Mouse (Mus musculus): ENCODE measurements around the gene Sec23ip.

Sec23ip gene

DNA sequence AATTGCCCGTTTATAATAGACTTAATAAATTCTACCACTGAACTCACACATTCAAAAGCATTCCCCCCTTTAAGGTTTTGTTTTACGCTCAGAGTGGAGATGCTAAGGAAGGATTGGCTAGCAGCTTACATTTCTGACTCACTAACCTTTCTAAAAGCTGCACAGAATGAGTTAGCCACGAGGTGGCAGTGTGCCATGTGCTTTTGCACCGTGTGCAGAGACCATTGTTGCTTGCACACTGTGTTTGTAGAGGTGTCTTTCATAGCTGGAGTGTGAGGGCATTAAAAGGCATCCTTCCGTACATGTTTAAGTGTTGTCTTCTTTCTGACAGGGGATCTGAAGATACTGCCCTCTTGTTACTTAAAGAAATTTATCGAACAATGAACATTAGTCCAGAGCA lies 34.6 kb downstream of the Sec23ip start:
- peak; percentile 43 for DNase-seq (ENCODE audit: inconsistent ontology term)

DNA sequence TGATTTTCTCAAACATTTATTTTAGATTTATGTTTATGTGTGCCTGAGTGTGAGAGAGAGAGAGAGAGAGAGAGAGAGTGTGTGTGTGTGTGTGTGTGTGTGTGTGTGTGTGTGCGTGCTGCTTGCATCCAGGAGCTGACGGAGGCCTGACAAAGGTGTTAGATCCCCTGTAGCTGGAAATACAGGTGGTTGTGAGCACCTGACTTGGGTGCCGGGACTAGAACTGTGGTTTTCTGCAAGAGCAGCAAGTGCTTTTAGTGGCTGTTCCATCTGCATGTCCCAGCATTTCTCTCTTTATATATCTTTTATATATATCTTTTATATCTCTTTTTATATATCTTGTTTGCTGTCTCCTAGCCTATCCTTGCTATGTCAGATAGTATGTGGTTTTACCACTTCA lies 37.1 kb downstream of the Sec23ip start:
- no peak for DNase-seq (ENCODE audit: inconsistent ontology term)

DNA sequence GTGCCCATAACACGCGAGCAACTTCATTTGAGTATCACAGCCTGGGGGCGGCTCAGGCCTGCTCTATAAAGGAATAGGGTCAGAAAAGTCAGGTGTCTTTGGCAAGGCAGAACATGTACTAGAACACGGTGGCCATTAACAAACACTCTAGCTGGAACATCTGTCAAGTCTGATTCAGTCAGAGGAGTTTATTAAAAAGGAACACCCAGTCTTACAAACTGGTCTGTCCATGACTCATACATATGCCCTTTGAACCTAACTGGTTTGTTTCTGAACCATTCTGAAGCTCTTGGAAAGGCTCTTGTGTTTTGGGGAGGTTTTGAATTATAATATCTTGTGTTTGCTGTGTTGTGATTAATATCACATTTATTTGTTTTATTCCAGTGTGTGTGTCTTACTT lies 45.3 kb downstream of the Sec23ip start:
- peak; percentile 29 for DNase-seq (ENCODE audit: inconsistent ontology term)

DNA sequence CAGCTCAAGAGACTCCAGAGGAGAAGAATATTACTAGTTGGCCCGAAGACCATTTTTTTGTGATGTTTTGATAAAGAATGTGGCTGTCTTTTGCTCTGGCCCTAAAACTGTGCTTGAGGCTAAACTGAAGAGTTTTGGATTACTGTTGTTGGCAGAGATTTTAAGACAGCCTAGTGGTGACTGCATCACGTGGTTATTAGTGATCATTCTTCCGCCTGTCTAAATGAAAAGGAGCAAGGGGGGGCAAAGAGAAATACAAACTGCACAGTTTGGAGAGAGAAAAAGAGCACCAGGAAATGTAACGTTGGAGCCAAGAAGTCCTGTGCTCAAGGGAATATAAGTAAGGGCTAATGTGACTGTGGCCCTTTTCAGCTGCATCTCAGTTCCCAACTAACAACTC lies 48.7 kb downstream of the Sec23ip start:
- no peak for DNase-seq (ENCODE audit: inconsistent ontology term)

DNA sequence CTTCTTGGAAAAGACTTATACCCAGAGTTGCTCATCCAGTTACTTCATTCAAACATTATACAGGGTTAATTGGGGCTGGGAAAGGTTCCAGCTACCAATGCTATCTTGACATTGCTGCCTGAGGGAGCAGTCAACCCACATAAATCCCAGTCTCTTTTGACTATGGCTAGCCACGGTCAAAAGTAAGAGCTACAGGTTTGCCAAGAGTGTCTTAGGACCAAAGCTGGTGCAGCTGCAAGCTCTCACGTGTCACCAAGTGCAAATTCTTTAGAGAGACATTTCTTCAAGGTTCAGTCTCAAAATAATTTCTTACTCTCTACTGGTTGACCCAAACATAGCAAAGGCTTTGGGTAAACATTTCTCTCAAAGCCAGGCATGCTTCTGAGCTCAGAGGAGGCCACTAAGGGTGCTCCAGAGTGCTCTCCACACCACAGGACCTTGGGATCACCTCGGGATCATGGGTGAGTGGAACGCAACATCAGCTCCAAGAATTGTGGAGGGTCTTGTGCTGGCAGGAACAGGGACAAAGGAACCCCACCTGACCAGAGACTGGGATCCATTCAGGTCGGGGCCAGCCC lies 80.3 kb downstream of the Sec23ip start:
- DNase-seq (ENCODE audit: inconsistent ontology term): no peak

DNA sequence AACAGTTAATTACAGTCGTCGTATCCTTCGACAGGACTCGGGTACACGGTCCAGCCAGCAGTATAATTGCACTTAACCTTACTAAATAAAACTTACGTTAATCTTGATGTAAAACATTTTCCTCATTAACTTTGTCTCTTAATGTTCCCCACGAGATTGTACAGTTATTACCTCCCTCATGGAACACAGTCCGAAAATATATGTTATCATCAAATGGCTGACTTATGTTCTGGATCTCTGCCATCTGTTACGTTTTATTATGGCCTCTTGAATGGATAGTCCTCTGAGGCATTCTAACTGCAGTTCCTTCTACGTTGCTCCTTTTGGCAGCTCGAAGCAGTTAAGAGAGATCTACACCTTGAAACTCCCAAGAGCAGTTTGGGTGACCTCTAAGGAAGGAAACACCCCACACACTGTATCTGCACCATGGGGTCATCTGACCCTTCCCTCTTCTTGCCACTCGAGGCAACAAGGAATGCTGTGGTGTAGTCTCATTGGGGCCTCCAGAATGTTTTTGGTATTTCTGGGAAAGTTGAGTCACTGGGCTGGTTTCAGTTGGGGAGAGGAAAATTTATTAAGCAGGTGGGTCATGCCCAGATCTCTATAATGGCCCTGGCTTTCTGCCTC lies 87.8 kb downstream of the Sec23ip start:
- DNase-seq (ENCODE audit: inconsistent ontology term): no peak

DNA sequence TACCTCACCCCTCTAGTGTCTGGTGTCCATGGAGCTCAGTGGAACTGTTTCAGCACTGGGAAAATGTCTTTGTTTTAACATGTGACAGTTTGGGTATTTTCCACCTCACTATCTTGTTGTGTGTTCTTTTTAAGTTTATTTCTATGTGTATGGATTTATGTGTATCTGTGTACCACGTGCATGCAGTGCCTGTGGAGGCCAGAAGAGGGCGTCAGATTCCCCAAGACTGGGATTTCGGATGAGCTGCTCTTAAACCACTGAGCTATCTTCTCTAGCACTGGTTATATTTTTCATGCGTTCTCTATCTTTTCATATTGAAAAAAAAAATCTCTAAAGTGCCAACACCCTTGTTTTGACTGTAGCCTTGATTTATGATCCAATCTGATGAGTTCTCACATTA lies 88.5 kb downstream of the Sec23ip start:
- DNase-seq (ENCODE audit: inconsistent ontology term): no peak
